Mouse (Mus musculus): ENCODE measurements around the gene Wdr49. TPM values are rescaled to one million over a fixed set of nuclear protein-coding genes. Genes with fewer than 3 reads are reported as not detected.

Wdr49 gene
- polyA plus RNA-seq (2014; fragmentation: Illumina TruSeq; extraction: RNeasy Lipid Tissue Mini Kit (QIAGEN cat#74804); ENCODE audit: low read depth, low replicate concordance): 3.2 TPM

DNA sequence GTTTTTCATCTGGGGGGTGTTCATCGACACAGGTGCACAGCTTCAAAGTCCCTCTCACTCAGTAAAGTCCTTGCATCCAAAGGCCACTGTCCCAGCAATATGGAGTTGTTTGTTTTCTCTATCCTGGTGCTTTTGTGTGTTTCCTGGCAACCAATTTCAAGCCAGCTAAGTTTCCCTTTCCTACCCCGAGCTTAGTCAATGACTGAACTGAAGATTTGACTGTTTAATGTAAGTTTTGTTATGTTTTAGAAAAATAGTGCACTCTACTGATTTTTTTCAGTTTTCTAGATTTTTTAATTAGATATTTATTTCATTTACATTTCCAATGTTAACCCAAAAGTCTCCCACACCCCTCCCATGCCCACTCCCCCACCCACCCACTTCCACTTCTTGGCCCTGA lies at the start of gene Wdr49:
Gene Wdr49 (minus strand): TSS at position 101 of the 400 bp plus-strand sequence.

DNA sequence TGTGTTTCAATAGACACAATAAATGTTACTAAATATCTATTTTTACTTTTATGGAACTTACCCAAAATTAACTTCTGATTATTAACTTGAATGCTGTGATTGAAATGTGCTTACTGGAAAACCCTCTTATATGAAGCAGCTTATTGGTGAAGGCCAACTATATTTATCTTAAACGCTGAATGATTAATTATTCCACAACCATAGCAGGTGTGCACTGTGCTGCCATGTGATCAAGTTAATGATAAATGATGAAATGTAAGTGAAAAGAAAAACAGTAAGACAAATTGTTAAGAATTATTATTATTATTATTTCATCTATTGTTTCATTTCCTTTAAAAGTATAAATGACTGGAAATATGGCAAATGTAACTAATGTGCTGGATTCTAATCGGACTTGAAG lies 212.0 kb downstream of the Wdr49 start, which contains the start of gene Serpini2:
Gene Serpini2 (minus strand): TSS at position 101 of the 400 bp plus-strand sequence.

Other genes starting within 250 kb of the Wdr49 start
- 0.59 TPM for gene Serpini2, start 212.1 kb downstream of the Wdr49 start, polyA plus RNA-seq (2014; fragmentation: Illumina TruSeq; extraction: RNeasy Lipid Tissue Mini Kit (QIAGEN cat#74804); ENCODE audit: low read depth, low replicate concordance)
- 178 TPM for gene Pdcd10, start 74.7 kb upstream of the Wdr49 start, polyA plus RNA-seq (2014; fragmentation: Illumina TruSeq; extraction: RNeasy Lipid Tissue Mini Kit (QIAGEN cat#74804); ENCODE audit: low read depth, low replicate concordance)
- 9.8 TPM for gene Serpini1, start 75.4 kb upstream of the Wdr49 start, polyA plus RNA-seq (2014; fragmentation: Illumina TruSeq; extraction: RNeasy Lipid Tissue Mini Kit (QIAGEN cat#74804); ENCODE audit: low read depth, low replicate concordance)

Measured in testis, adult 10 weeks (tissue).